Mouse (Mus musculus): ENCODE data around the gene Rusc2.

Rusc2 gene

DNA sequence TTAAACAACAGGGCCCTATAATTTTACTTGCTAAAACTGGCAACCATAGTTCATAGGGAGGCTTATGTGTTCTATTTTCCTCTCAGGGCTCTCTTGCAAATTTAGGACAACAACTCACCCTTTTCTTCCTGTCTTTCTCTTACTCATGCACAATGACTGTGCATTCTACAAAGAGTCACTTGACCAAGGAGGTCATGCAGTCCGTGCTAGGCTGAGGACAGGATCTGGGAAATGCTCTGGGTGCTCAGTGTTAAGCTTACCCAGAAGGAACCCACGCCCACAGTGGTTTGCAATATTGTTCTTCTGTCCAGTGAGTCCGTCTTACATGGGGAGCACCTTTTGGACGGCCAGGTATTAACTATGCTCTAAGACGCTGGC lies 2.3 kb downstream of the Rusc2 start:
- no peak for DNase-seq (ENCODE audit: low spot score)

DNA sequence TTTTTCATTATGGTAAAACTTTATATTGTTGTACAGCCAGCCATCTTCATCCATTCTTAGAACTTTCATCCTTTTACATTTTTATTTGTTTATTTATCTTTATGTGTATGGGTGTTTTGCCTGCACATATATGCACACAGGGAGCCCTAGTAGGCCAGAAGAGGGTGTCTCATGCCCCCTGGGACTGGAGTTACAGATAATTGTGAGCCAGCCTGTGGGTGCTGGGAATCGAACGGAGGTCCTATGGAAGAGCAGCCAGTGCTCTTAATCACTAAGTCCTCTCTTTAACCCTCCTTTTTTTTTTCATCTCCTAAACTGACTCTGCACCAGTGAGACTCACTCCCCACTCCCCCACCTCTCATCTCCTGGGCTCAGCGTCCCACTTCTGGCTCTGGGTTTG lies 2.8 kb downstream of the Rusc2 start:
- DNase-seq (ENCODE audit: low spot score): no peak

GRCm38 (mm10) chr4:43386932-43387331 lies 5.2 kb downstream of the Rusc2 start:
- DNase-seq (ENCODE audit: low spot score): no peak

DNA sequence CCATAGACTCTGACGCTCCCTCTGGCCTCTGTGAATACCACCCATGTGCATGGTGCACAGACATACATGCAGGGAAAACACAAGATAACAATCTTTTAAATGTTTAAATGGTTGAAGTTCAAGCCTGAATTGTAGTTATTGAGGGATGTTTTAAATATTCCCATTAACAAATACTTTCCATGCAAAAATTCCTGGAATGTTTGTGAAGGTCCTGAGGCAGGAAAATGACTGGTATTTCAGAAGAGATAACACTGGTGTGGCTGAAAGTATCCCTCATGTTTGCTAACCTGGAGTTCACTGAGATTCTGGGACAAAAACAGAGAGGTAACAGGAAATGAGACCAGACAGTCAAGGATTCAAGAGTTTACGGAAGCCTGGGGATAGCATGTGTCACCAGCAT lies 7.6 kb downstream of the Rusc2 start:
- DNase-seq (ENCODE audit: low spot score): no peak

GRCm38 (mm10) chr4:43389845-43390440 lies 8.2 kb downstream of the Rusc2 start:
- DNase-seq (ENCODE audit: low spot score): no peak

GRCm38 (mm10) chr4:43391521-43392050 lies 9.8 kb downstream of the Rusc2 start:
- no peak for DNase-seq (ENCODE audit: low spot score)

DNA sequence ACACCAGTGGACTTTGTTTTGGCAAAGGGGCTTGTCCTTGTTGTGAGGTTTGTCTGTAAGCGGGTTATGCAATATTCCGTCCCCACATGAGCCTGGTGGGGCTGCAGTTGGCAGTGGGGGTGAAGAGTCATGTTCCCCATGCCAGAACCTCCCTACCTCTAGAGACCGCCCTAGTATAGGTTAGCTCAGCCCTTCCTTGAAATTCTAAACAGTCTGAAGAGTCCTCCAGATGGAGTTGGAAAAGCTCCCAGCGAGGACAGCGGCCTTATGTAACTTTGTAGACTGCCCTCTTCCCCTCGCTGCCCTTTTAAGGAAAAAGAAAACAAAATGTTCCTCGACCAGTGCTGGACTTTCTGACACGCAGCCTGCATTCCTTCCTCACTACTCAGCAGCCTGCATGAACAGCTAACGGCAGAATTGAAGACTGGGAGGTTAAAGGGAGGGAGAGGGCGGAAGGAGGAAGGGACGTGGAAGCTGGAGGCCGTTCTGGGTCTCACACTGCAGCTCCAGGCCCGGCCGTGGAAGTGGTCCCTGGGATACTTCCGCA lies 12.6 kb downstream of the Rusc2 start:
- no peak for DNase-seq (ENCODE audit: low spot score)

- DNase-seq (ENCODE audit: low spot score): no peak
Observed at GRCm38 (mm10) chr4:43395147-43395546, 13.4 kb downstream of the Rusc2 start.

DNA sequence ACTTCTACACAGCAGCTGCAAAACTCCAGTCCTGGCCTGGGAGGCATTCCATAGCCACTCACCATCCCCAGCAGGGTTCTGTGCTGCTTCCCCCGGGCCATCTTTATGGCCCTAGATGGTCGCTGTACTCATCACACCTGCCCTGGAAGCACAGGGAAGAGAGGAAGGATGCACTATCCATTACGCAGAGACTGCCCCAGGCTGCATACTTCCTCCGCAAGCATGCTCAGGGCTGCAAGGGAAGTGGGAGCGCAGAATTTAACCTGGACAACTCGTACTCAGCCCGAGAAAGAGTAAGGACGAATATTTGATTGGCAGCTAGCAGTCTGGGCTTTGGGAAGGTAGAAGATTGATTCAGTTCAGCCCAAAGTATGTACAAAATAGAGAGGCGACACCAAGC lies 14.1 kb downstream of the Rusc2 start:
- DNase-seq (ENCODE audit: low spot score): no peak

DNA sequence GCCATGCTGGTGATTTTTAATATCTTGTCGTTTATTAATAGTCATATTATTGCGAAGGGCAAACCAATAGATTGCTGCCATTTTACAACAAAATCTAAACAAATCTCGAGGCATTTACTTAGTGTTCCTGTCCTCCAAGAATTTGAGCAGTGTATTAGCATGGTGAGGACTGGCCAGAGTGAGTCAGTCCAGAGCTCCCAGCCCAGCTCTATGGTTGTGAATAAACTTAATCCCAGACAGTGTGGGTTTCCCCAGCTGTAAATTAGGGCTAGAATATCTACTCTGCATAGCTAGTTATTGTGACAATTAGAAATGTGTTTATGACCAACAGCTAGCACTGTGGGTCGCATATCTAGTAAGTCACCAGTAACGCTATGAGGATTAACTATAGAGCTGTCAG lies 14.6 kb downstream of the Rusc2 start:
- DNase-seq (ENCODE audit: low spot score): no peak

DNA sequence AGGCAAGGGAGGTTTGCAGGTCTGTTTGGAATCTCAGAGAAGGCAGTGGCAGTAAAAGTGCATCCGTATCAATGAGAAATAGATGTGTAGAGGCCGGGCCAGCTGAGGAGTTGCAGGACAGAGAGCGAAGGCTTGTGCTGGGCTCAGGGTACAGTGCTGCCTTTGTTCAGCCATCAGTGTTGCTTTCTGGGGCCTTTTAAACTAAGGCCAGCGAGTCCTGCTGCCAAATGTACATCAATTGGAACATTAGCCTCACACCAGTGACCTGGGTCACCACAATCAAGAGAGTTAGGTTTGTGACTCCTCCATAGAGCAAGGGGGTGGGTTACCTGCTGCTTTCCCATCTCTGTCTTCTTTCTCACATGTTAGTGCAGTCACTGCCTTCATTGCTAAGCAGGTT lies 16.2 kb downstream of the Rusc2 start:
- no peak for DNase-seq (ENCODE audit: low spot score)

DNA sequence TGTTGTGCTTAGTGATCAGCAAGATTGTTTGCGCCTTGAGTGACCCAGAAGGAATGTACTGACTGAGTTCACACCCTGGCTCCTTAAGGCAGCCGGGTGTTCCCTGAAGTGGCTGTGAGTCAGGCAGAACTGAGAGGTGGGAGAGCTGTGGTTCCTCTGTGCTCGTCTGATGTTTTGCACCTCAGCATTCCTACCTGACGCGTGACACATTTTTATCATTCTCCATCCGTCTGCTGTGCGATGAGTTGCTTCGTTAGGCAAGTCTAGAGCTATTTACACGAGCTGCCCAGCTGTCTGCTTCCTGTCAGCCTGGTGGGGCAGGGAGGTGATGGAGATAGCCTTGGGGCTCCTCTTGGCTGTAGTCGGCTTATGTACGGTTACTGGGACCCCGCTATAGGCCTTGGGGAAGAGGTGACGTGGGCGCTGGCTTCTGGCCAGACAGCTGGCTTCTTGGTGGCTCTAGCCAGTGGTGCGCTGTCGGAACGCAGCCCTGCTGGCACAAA lies 17.1 kb downstream of the Rusc2 start:
- no peak for DNase-seq (ENCODE audit: low spot score)

GRCm38 (mm10) chr4:43399391-43400131 lies 17.8 kb downstream of the Rusc2 start:
- no peak for DNase-seq (ENCODE audit: low spot score)

DNA sequence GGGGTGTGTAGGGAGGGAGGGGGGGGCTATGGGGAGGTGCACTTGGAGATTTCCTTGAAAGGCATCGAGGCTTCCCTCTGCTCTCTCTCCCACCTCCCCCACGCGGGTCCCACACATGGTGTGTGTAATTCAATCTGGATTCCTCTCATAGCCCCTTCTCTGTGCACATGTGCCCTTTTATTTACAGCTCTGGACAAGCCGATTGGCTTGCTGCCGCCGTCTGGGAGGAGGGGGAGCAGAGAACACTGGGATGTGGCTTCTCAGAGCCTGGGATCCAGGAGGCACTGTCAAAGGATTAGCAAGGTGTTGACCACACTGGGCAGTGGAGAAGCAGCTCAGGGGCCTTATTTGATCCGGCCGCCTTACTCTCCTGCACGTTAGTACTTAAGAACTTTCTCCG lies 19.2 kb downstream of the Rusc2 start:
- DNase-seq (ENCODE audit: low spot score): no peak

- DNase-seq (ENCODE audit: low spot score): no peak
Observed at GRCm38 (mm10) chr4:43401486-43401885, 19.7 kb downstream of the Rusc2 start.

- no peak for DNase-seq (ENCODE audit: low spot score)
Observed at GRCm38 (mm10) chr4:43402212-43402611, 20.4 kb downstream of the Rusc2 start.

DNA sequence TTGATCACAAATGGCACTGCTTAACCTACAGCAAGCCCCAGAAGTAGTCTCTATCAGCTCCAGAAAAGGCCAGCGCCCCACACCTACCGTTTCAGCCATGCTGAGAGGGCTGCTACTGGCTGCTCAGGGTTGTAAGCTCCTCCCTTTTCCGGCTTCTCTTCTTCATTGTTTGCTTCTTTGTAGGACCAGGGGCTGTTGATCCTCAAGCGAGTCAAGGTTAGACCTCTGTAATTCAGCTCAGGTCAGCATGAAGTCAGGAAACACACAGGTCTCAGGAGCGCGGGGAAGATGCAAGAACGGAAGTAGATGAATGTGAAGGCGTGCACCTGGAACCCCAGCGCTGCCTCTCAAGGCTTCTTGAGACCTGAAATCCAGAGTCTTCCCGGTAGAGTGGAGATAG lies 22.9 kb downstream of the Rusc2 start:
- DNase-seq (ENCODE audit: low spot score): no peak

GRCm38 (mm10) chr4:43406162-43406971 lies 24.6 kb downstream of the Rusc2 start:
- DNase-seq (ENCODE audit: low spot score): no peak

DNA sequence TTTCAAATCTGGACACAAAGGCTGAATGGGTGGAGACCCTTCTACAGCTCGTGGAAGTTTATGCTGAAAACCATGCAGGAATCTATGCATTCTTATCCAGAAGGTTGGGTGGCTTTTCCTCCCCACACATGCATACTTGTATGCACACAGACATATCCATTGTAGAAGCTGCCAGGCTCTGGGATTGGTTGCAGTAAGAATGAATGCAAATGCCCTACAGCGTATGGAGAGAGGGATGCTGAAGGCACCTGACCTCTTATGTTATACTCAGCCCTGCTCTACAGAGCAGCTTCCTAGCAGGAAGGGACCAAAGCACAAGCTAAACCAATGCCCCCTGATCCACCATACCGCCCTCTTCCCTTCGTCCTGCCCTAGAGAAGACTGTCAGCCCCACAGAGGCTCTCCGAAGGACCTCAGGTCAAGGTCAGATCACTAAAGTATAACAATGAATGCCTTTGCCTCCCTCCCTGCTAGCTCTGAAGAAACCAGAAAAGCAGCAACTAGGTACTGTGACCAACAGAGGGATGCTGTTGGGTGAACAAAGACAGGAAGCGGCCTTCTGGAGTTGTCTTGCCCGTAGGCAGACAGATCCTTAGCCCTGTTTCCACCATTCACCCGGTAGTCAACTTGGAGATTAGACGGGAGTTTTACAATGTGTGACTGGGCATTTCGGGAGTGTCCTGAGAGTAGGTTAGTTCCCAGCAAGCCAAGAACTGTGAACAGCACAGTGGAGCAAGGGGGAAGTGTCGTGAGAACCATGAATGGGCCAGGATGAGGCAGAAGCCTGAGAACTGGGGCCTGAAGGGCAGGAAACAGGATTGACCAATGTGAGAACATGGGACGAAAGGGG lies 25.5 kb downstream of the Rusc2 start:
- no peak for DNase-seq (ENCODE audit: low spot score)

DNA sequence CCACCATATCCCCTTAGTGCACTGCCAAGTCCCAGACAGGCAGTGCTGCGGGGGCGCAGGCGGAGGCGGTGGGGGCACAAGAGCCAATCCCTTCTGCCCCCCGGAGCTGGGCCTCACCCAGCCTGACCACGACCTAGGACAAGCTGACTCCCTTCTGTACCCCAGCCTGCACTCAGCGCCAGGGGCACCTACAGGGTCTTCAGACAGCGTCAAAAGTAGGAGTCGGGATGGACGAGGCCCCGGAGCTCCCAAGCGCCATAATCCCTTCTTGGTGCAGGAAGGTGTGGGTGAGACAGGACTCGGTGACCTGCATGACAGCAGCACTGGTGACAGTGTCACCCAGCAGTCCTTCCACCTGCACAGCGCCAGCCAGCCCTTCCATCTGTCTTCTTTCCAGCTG lies 33.0 kb downstream of the Rusc2 start:
- no peak for DNase-seq (ENCODE audit: low spot score)

DNA sequence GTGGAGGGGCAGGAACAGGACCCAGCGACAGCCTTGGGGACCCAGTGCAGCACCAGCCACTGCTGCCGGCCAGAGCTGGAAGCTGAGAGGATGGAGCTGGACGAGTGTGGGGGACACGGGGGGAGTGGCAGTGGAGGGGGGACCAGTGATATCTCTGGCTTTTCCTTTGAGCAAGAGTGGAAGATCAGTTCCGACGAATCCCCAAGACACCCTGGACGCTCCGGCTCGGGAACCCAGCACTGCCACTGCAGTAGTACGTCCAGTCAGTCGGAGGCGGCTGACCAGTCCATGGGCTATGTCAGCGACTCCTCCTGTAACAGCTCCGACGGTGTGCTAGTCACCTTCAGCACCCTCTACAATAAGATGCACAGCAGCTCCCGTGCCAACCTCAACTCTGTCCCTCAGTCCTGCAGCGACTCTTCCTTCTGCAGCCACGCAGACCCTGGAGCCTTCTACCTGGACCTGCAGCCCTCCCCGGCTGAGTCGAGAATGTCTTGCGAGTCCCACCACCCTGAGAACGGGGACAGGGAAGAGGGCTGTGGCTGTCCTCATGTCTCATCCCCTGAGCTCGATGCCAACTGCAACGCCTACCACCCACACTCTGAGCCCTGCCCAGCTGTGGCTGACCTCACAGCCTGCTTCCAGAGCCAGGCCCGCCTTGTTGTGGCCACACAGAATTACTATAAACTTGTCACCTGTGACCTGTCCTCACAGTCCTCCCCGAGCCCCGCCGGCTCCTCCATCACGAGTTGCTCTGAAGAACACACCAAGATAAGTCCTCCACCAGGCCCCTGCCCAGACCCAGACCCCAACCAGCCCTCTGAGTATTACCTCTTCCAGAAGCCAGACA lies 33.7 kb downstream of the Rusc2 start:
- DNase-seq (ENCODE audit: low spot score): no peak
